Mouse (Mus musculus): Measurements from ENCODE around the gene Cdh8.
"Not testable (repeated sequence)": the region's sequence is repeated elsewhere in the genome, so short reads cannot be mapped to it uniquely, and the experiment has no call there.

Cdh8 gene

DNA sequence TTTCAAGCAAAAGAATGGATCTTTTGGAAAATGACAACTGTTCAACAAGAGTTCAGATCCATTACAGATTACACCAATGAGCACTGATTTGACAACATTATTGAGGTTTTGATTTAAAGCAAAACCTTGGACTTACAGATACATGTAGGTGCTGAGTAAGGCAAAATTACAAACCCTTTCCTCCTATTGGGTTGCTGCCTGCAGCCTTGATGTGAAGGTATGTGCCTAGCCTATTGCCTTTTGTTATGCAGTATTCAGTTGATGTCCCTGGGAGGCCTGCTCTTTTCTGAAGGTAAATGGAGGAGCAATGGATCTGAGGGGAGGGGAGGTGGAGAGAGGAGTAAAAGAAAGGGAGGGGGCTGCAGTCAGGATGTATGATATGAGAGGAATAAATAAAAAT, 135.9 kb downstream of the Cdh8 start:
- no peak for DNase-seq (ENCODE audit: low read depth)

DNA sequence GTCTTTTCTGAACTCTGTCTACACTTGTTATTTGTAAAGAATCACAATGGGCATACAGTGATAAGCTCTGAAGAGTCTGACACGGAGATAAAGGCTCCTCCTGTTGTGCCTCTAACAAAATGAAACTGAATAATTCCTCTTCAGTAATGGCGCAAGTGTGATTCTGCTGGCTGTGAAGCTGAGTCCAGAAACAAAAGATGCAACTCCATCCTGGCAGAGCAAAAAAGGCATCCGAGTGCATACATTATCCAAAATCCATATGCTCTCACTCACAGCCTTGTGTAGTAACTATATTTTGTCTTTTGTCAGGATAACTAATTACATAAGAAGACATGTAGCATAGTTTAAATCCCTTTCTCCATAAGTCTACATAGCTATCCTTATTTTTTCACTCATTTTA, 149.1 kb downstream of the Cdh8 start:
- DNase-seq (ENCODE audit: low read depth): no peak

DNA sequence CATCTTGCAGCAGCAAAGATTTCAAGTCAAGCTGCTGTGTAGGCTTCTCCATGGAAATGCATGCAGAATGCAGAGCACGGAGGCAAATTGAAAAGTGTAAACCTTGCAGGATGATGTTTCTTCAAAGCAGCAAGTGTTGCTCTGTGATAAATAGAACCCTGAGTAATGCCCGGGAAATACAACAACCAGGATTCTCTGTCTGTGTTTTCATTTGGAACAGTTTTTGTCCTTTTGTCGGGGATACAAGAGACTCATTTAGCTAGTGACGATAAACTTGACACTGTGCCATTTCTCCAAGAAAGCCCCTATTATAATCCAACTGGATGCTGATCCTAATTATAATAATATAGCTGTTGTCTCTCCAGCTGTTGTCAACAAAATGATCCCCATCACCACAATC, 181.9 kb downstream of the Cdh8 start:
- DNase-seq (ENCODE audit: low read depth): no peak

DNA sequence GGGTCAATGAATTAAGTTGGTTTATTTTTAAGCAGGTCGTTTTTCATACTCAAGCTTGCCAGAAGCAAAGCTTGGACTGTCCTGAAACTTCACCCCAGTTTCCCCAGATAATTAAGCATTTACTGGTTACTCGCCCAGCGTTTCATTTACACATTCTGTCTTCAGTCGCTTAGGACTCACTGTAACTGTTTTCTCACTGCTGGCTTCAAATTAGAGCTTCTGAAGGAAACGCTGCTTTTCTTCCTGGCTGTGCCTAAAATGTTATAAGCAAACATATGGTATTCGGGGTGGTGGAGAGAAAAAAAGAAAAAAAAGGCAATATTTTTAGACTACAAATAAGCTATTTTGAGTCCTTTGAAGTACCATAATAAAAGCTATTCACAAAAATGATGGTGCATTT, 192.6 kb downstream of the Cdh8 start:
- no peak for DNase-seq (ENCODE audit: low read depth)

DNA sequence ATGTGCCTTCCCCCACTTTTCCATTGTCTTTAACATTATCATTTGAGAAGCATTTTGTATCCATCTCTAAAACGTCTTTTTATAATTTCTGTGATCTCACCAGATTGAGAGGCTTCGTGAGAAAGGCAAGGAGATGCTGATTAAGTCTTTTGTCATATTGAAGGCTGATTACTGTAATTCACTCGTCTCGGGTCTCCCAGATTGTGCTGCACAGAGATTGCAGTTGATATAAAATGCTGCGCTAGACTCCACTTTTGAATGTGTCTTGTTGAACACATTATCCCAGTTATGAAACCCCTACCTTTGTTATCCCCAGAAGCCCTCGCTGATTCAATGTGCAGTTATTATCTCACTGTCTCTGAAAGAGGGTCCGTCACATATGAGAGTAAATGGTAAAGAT, 211.1 kb downstream of the Cdh8 start:
- DNase-seq (ENCODE audit: low read depth): no peak

DNA sequence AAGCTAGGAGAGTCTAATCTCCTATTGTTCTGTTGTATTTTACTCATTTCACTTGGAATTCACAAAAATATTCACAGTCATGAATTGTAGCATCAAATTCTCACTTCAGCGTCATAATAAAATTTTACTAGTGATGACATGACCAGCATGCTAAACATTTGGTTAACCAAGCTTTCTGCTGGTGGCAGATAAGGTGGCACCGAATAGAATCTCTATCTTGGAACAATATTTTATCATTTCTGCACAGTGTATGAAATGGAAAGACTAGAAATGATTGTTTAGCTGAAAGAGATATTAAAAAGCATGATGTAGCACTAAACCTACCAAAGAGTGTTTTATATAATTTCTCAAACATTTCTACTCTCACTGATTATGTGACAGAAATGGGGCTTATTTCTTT, 225.6 kb downstream of the Cdh8 start:
- no peak for DNase-seq (ENCODE audit: low read depth)

DNA sequence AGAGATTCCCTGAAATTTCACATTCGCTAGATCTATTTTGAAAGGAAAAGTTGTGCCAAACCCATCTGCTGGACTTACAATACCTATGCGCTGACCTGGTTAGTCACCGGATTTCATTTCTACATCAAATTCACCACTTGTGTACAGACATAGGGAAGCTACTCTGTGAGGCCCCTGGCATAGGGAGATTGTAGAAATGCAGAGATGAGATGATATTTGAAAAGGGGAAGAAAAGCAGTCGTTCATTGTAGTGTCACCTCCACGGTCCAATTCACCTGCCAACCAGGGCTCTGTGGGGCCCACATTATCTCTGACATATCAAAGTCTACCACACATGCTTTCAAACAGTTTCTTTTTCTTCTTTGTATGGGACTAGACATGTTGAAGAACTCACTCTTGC, 229.4 kb downstream of the Cdh8 start:
- no peak for DNase-seq (ENCODE audit: low read depth)

DNA sequence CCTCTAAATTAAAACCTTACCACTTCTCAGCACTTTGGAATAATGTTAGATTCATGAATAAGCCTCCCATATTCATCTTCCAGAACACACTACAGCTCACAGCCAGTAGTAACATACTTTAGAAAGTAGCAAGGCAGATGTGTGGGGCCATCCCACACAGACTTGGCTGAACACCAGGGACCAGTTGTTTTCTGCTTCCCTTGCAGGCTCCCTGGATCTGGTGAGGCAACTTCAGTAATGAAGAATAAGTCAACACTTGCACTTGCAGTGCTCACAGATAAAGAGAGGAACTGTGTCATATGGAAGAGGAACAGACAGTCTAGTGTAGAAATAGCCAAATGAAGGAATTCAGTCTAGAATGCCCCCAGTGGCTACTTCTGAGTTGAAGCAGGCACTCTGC, 232.1 kb downstream of the Cdh8 start:
- DNase-seq (ENCODE audit: low read depth): no peak

DNA sequence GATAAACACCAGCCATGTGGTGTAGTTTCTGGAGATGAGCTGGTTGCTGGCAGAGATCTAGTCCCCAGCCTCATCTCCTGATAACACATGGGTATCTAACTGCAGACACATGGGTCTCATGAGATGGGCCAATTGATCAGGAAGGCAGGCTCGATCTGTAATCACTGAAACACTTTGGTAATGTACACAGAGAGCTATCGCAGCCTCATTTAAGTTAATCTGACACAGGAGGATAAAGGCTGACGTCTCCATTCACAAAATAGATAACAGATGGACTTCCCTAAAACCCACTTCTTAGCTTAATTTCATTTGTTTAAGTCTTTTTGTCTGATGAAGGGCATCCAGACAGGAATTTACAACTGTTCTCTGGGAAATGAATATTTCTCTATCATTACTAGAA, 249.3 kb downstream of the Cdh8 start:
- no peak for DNase-seq (ENCODE audit: low read depth)

DNA sequence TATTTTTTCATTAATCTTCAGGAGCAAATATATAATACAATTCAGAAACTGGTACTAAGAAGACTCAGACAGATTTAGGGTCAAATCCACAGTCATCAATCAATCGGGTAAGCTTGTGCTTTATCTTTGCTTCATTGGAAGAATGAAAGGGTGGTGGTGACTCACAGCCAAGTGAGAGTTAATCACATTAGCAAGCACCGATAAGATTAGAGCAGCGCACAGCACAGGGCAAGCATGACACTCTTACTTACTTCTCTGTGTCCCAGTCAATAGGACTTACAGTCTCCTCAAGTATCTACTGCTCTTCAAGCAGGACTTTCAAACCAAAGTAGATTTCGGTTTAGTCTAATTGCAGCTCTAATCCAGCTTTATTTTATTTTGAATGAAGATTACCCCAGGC, 254.6 kb downstream of the Cdh8 start:
- DNase-seq (ENCODE audit: low read depth): no peak

DNA sequence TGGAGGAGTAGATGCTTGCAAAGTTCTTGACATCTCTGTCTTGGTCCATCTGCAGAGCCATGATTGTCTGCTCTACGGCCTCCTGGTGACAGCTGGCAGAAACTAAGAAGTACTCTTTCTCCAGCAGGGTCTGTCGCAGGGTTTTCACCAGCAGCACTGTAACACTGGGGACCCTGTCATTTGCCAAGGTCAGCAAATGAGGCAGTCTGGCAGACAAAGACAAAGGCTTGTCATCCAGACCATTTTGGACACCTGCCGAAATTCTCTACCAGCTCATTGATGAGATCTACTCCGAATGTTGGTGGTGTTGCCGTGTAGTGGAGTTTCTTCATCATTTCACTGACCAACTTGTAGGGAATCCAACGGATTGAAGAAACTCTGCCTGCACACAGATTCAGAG, 270.8 kb downstream of the Cdh8 start:
- no peak for DNase-seq (ENCODE audit: low read depth)

DNA sequence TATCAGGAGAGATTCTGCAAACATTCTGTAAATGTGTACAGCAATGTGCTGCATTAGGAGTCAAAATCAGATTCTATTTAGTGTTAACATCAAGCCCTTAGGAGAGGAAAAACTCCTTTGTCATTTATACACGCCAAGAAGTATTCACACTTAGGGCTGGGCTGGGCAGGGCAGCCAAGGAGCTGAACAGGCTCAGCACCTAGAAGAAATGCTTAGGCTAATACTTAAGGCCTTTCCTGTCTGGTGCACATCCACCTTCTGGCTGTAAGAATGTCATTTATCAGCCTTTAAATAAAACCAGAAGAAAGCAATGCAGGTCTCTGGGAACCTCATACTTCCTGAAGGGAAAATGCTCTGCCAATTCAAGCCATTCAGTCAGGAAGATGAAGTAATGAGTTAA, 271.5 kb downstream of the Cdh8 start:
- not testable (repeated sequence) for DNase-seq (ENCODE audit: low read depth)

DNA sequence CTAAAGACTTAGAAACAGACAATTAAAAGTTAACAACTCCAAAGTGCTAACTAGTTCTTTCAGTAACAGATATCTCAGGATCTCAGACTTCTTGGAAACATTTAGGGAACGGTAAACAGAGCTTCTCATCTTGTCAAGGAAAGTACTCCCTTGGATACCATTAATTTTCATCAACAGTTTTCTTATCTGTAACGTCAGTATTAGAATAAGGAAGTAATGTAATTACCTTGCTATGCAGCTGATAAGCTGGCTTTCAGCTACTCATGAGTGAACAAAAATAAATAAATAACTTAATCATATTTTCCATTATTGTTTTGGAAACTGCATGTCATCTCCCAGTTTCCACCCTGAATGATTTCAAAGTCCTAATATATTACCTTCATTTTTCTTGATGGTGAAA, 317.8 kb downstream of the Cdh8 start:
- DNase-seq (ENCODE audit: low read depth): no peak

DNA sequence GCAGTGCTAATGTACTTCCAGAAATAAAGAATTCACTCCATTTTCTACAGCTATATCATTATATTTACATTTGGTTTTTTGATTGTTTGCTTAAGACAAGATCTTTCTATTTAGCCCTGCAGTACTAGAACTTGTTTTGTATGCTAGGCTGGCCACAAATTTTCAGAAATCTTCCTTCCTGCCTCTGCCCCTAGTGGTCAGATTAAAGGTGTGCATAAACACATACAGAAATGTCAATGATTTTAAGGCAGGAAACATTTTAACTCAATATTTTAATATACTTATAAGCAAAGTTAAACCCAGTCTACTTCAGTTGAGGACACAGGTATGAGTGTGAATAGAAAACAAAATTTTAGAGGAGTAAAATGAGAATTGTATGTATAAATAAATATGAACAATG, 364.9 kb downstream of the Cdh8 start:
- DNase-seq (ENCODE audit: low read depth): no peak

DNA sequence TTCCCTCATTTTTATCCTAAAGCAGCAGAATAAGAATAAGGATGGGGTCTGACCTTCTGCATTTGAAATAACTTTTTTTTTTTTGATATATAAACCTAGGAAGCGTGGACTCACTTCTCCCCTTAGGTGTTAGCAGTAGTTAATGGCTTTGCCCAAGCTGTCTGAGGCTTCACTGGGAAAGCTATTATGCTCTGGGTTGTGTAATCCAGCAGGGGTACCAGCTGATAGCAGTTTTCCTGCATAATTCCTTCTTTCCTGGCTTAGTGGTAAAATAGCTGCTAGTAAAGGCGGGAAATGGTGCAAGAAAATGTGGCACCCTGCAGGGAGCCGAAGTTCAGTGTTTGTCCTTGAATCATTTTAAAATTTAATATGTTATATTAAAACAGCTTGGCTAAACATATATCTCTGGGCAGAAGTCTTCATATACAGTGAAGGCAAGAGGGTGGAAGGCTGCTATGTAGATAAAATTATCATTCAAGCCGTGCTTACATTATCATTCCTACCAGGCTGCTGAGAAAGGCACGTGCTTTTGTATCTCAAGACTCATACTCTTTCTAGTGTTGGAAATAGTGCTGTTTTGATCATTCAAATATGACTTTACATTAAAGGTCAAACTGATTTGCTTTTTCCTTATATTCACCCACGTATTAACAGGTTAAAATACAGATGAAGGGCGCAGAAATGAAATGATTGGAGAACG, 367.5 kb downstream of the Cdh8 start:
- DNase-seq (ENCODE audit: low read depth): no peak

DNA sequence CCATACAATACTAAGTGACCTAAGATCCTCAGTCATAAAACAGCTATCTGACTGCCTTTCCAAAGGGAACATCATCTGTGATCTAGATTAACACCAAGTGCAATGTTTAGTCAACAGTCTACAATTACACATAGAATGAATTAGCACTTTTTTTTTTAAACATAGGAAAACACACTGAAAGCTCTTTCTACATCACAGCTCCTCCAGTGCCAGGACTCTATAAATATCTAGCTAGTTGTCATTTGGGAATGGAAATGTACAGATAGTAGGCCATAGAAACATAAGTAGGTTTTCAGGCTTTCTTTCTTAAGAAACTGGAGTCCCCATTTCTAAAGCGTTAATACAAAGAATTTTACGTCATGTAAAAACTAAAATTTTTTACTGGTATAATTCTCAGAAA, 375.8 kb downstream of the Cdh8 start:
- no peak for DNase-seq (ENCODE audit: low read depth)

DNA sequence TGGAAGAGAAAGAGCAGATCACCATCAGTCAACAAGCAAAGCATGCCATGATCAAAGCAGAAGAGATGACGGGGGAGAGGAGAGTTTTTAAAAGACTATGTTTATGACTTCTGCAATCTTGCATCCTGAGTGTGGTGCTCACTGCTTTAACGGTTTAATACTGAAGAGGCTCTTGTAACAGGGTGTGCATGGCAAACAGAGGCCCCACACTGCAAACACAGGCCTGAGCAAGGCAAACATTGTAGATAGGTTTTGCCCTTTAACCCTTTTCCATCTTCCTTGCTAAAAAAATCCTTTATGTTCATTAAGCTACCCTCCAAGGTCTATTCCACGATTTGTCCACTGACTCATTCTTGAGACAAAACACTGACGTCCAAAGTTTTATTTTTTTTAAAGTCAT, 385.2 kb downstream of the Cdh8 start:
- DNase-seq (ENCODE audit: low read depth): no peak
